Mouse (Mus musculus): ENCODE measurements at regions not wholly inside any gene's neighbourhood (a gene's known extent, or its start where the extent isn't known, plus 50 kb on each side); places are given as distances from the start of the nearest gene placed in this dataset.
"Not testable (repeated sequence)": the region's sequence is repeated elsewhere in the genome, so short reads cannot be mapped to it uniquely, and the experiment has no call there.

DNA sequence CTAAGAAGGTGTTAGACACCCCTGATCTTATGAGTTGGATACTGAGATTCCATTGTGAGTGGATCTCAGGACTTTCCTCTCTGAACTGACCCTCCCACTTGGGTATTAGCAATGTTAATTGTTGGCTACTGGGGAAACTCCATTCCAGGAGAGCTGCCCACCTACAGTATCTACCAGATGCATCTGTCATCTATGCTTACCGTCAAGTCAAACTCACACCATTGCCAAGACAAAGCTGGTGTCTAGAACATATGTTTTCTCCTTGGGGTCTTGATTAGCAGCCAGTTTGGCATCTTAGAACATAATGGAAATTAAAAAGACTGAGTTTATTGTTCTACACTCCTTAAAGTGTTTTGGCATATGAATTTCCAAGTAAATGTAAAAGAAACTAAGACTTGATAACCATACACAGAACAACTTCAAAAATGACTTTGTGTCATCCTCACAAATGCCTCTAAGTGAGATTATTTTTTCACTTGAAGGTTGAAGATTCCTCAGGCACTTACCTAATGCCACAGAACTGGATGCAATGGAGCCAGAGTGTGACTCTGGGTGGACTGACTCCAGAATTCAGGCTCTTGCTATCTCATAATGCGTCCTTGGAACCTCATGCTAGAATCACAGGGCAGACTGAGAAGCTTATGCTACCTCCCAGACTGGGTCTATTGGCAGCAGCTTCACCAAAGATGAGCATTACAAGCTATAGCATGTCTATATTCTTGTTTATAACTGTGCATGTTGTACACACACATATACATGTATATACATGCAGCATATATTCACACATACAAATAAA is 107.5 kb upstream of the Rnf152 start:
- no peak for DNase-seq (ENCODE audit: low read depth)

GRCm38 (mm10) chr1:105462695-105463094 is 106.2 kb upstream of the Rnf152 start:
- no peak for DNase-seq (ENCODE audit: low read depth)

GRCm38 (mm10) chr1:105455783-105456182 is 99.3 kb upstream of the Rnf152 start:
- DNase-seq (ENCODE audit: low read depth): not testable (repeated sequence)

GRCm38 (mm10) chr1:105454687-105455086 is 98.2 kb upstream of the Rnf152 start:
- no peak for DNase-seq (ENCODE audit: low read depth)

GRCm38 (mm10) chr1:105446212-105446611 is 89.7 kb upstream of the Rnf152 start:
- no peak for DNase-seq (ENCODE audit: low read depth)

DNA sequence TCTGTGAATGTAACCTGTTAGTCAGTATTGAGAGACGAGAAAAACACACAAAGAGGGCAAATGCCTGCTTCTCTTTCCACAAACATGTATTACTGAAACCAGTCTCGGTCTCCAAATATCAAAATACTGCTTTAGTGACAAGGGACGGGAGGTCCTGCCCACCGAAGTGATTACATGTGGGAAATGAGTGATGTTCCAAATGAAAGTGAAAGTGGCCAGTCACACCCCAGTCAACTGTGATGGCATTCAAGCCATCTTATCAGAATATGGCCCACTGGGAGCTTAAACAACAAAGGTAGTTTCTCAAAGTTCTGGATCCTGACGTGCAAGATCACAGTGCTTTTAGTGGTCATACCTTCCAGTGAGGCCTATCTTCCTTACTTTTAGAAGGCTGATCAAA is 87.0 kb upstream of the Rnf152 start:
- no peak for DNase-seq (ENCODE audit: low read depth)

GRCm38 (mm10) chr1:105440296-105440695 is 83.8 kb upstream of the Rnf152 start:
- no peak for DNase-seq (ENCODE audit: low read depth)

GRCm38 (mm10) chr1:105434631-105435403 is 78.3 kb upstream of the Rnf152 start:
- DNase-seq (ENCODE audit: low read depth): peak; percentile 17

GRCm38 (mm10) chr1:105433949-105434348 is 77.4 kb upstream of the Rnf152 start:
- no peak for DNase-seq (ENCODE audit: low read depth)

- DNase-seq (ENCODE audit: low read depth): no peak
Measured at GRCm38 (mm10) chr1:105431803-105432202, 75.3 kb upstream of the Rnf152 start.

- DNase-seq (ENCODE audit: low read depth): no peak
Measured at GRCm38 (mm10) chr1:105430712-105431111, 74.2 kb upstream of the Rnf152 start.

DNA sequence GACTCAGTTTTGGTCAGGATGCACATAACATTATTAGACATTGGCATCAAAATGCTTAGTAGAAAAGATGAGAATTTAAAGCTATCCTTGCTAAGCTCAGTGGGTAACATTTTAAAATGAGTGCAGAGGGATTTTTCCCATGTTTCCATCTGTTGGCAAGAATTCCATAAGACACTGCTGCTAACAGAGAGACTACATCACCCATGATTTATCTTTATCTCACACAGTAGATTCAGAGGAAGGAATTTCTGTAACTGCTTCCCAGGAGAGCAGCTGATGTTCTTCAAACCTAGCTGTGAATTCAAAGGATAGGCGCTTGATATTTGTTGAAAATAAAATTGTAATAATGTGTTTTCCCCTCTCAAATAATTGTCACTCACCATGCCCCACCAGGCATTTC is 71.7 kb upstream of the Rnf152 start:
- DNase-seq (ENCODE audit: low read depth): no peak

- no peak for DNase-seq (ENCODE audit: low read depth)
Measured at GRCm38 (mm10) chr1:105426086-105426485, 69.6 kb upstream of the Rnf152 start.

GRCm38 (mm10) chr1:105423380-105423779 is 66.9 kb upstream of the Rnf152 start:
- DNase-seq (ENCODE audit: low read depth): no peak

GRCm38 (mm10) chr1:105422945-105423344 is 66.4 kb upstream of the Rnf152 start:
- no peak for DNase-seq (ENCODE audit: low read depth)

- no peak for DNase-seq (ENCODE audit: low read depth)
Measured at GRCm38 (mm10) chr1:105420374-105421046, 64.0 kb upstream of the Rnf152 start.

Measured in naive thymus-derived CD4-positive, alpha-beta T cell, adult 2 months (primary cell).